Mouse (Mus musculus) left cerebral cortex, postnatal 4 days (tissue): ENCODE results near the gene Paqr5. TPM values are rescaled to one million over a fixed set of nuclear protein-coding genes. Genes with fewer than 3 reads are reported as not detected.

Experiments used
- DNase-seq: peaks from one replicate; pipeline ENCODE4 v3.0.0-alpha.2; 2022
- intact Hi-C: fragments of 180-260 bp; cut with DNase I; formaldehyde crosslinking; loops from one replicate; pipeline ENCODE4 v1.15.1; 2025
- total RNA-seq, 2 experiments: library from RNA; stranded (reverse); gene quantifications; 2 replicates each; pipeline ENCODE4 v1.2.3; 2021

Gene Paqr5
- total RNA-seq, 2 experiments from 2014 or later, result 0.22 to 0.32 TPM

DNA sequence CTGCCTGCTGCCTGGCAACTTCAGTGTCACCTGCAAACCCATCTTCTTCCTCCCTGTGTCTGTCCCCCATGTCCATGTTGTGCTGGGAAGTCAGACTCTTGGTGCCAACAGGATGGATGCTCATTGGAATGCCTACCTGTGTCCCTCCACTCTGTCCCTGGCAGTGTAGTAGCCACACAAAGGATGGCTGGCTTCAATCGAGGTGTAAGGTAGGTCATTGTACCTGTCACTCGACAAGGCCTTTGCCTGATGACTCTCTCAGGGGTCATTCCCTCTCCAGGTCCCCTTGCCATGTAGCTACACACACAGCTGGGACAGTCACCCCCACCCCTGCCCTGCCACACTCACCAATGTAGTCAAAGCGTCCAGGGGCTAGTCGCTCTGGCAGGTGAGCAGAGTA, 65.5 kb downstream of the Paqr5 start:
- intact Hi-C loops, result no loop called here
- DNase-seq, result no peak

DNA sequence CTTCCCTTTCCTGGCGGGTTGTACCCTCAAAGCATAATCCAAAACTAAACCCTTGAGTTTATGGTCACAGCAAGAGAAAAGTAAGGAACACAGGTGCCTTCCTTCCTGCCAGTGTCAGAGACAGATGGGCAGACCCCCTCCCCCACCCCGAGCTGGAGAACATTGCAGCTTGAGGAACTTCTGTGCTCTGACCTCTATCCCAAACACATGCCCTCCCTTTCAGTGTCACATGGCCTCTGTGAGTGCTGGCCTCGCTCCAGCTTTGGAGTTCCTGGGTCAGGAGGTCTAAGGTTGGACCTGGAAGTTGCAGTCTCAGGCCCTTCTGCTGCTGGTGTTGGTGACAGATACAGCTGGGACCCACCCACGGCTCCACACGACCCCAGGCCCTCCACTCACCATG, 65.9 kb downstream of the Paqr5 start:
- no peak for DNase-seq
- intact Hi-C loops, result no loop called here

DNA sequence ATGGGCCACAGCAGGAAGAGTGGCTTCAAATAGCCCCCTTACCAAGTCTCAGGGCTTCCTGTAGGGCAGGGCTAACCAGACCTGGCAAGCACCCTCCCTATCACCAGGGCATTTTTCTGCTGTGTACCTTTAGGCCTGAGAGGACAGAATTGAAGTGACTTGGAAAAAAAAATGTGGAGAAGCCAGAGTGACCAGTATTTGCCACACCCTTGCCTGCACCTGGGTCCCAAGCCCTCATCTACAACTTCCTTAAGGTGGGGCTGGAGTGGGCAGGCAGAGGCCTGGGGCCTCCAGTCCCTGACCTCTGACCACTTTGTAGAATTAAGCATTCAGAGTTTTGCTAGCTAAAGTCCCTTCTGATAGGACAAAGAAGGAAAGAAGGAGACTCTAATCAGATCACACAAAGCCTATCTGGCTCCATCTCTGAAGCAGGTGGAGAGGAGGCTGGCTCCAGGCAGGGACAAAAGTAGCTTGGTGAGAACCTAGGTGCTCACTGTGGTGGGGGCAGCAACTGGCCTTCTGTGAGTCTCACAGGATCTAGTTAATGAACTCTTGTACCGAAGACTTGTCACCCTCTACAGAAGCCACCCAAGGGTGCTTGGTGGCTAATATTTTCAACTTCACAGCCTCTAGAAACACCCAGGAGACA, 66.6 kb downstream of the Paqr5 start:
- intact Hi-C loops, result no loop called here
- DNase-seq, result no peak

DNA sequence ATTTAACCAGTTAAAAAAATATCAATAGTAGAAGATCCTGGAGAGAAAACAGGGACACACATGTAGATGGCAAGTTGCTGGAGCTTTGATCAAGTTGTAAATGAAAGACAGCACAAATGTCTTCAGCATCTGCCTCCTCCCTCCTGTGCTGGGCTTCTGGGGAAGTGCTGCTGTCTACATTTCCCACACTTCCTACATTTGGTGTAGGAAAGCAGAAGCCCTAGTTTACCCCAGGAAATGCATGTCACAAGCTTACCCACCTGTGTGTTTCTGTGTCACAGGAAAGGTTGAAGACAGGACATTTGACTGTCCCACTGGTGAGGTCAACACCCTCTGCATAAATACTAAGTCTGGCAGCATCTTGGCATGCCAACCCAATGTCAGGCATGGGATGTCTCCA, 71.9 kb downstream of the Paqr5 start:
- intact Hi-C loops, result no loop called here
- no peak for DNase-seq

DNA sequence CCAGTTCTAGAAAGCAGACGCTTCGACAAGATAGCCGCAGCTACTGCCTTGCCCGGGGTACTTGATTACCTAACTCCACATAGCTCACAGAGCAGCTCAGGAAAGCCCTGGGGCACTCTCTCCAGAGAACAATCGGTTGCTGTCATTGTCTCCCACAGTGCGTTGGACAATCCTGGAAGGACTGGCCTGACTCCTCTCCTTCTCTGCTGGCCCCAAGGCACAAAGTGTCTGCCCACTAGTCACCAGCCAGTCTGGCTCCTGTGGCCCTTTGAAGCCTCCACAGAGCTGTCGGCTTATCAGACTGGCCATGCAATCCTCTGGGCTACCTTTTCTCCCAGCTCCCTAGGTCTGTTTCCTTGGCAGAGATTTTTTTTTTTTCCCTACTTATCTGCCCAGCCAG, 74.4 kb downstream of the Paqr5 start:
- no peak for DNase-seq
- intact Hi-C loops, result no loop called here

DNA sequence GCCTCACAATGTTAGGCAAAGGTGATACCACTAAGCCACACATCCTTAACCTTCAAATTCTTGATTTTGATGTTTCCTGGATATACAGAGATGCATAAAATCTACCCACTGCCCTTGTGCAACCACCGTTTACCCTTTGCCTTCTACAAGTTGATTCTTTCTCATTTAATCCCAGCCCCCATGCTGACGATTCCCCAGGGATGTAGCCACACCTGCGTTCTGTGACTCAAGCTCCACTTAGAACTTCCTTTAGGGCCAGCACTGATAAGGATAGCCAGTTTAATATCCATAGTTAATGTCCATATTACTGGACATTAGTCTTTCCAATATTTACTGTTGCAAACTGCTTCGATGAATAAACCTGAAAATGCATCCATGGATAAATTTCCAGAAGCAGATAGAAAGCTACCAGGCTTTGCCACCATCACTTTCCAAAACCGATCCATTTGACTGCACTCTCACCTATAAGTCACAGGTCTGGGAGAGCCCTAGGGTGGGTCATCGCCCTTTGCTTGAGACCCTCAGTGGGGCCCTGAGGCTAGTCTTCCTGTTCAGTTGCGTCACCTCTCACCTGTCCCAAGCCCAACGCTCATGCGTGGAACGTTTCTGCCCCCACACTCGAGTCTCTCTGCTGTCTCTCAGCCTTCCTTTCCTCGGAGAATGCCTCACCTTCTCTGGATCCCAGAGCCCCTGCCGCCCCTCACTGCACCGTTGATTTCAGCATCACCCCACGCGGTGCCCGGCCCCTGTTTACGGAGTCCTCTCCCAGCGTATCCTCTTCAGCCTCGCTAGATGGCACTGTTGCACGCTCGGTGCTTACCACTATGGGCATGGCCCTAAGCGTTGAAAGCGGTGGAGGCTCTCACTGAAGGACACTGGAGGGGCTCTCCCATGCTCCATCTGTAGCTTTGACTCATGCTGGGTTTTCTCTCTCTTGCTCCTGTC, 79.0 kb downstream of the Paqr5 start:
- intact Hi-C loops, result loop anchor here (5.0 kb wide), 1 partner anchor 295 kb away; no protein-coding TSS in a partner anchor
- DNase-seq, result peak; percentile 82

DNA sequence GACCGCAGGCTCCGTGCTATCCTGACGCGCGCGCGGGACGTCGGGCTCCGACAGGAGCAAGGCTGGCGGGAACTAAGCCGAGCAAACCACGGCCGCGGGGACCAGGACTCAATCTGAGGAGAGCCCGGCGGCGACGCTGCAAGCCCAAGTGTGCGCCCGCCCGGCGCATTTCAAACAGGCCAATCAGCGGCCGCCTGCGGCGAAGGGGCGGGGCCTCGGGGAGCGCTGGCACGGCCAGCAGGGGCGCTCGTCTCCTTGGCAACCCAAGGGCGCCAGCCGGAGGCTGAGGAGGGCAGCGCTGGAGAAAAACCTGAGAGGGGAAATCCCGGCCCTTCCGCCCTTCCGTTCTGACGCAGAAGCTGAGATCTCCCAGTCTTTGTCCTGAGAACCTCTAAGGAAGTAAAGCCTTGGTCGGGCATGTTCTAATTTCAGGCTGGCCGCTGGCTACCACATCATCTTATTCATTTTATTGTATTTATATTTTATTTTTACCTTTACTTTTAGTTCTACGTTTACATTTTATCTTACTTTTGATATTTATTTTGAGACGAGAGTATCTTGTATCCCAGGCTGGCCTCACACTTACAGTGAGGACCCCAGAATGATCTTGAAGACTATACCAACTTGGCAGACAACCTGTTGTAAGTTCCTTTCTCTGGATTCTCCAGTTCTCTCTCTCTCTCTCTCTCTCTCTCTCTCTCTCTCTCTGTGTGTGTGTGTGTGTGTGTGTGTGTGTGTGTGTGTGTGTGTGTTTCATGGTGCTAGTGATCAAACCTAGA, 79.8 kb downstream of the Paqr5 start, which contains the start of gene Kif23:
Gene Kif23, minus strand, starts transcription at position 152 of the 779 bp plus-strand sequence.
- peak; percentile 99 for DNase-seq
- intact Hi-C loops, result loop anchor here (5.0 kb wide), 1 partner anchor 295 kb away; no protein-coding TSS in a partner anchor

DNA sequence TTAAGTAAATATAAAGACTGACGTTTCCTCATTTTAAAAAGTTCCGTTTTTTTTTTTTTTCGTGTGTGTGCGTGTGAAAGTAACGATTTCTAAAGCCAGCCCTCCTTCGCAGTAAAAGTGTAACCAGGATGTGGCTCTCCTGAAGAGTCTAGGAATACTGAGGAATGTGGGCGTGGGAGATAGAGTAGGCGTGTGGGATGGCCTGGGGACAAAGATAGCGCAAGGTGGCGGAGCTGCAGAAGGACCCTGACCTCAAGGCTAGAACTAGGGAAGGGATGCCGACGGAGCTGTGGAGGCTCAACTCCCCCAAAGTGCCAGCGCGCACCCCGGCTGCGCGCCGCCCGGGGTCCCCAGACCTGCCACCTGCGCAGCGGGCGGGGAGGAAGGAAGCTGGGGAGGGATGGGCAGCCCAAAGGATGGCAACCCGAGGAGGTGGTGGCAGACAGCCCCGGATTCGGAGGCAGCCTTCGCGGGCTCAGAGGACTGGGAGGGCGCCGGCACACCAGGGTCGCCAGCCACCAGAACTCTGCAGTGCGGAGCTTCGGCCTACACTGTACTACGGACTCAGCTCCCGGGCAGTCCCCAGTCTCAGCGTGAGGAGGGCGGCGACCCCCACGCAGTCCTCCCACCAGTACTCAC, 80.6 kb downstream of the Paqr5 start:
- DNase-seq, result no peak
- intact Hi-C loops, result loop anchor here (5.0 kb wide), 1 partner anchor 296 kb away; no protein-coding TSS in a partner anchor

DNA sequence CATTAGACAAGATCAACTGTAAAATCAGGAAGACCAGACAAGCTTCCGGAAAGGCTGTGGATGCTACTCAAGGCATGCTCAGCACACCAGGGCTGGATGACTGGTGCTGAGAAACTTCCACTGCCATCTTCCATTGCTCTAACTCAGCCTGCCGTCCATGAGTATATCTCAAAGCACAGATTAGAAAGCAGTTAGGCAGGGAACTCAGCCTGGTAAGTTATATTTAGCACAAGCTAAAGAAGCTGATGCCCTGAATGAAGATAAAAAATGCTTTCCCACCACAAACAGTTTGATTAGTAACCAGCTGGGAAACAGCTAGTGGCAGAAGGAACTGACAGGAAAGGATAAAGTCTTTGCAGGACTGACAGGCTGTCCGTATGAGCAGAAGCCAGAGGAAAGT, 85.6 kb downstream of the Paqr5 start:
- intact Hi-C loops, result no loop called here
- no peak for DNase-seq

DNA sequence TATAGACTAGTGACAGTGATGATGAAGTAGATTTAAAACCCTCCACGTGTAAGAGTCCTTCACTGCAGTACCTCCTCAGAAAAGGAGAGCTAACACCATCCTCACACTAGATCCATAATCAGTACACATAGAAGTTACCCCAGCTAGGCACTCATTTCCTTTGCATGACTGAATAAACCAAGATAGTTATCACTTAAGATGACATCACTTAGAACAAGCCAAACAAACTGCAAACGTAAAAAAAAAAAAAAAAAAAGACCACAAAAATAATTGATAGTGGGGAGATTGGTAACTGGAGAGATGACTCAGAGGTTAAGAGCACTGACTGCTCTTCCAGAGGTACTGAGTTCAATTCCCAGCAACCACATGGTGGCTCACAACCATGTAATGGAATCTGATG, 93.3 kb downstream of the Paqr5 start:
- no peak for DNase-seq
- intact Hi-C loops, result no loop called here

DNA sequence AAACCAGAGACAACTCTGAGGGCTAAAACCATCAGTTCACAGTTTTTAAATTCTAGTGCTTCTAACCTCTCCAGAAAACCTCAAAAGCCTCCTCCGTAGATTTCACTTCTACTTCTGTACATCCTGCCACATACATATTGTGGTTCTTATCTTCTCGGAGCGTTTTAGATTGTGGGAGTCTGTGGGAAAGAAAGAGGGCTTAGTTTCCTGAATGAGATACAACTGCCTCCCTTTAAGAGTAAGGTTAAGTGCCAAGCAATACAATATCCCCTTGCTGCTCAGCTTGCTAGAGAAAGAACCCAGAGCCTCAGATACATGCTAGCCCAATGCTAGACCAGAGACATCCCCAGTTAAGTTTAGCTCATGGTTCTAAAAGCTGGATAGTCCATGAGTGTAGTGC, 94.6 kb downstream of the Paqr5 start:
- DNase-seq, result no peak
- intact Hi-C loops, result no loop called here

DNA sequence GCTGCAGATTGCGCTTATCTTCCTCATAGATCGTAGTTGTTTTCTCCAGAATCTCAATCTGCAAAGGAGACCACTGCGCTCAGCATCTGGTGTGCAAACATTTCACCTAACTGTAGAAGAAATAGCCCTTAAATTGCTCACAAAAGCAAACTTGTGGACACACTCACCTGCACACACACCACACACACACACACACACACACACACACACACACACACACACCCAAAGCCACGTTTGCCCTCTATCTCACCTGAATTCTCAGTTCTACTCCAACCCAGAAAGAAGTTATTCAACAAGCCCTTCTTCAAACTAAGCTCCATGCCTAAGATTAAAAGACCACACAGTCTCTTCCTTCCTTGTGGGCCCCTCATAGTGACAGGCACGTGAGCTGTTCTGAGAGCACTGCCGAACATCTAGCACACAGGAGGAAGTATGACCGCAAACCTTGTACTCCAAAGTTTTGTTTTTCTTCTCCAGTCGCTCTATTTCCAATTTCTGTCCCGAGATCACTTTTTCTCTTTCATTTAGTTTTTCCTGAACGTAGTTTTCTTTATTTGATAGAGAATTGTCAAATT, 101.5 kb downstream of the Paqr5 start:
- intact Hi-C loops, result no loop called here
- no peak for DNase-seq

DNA sequence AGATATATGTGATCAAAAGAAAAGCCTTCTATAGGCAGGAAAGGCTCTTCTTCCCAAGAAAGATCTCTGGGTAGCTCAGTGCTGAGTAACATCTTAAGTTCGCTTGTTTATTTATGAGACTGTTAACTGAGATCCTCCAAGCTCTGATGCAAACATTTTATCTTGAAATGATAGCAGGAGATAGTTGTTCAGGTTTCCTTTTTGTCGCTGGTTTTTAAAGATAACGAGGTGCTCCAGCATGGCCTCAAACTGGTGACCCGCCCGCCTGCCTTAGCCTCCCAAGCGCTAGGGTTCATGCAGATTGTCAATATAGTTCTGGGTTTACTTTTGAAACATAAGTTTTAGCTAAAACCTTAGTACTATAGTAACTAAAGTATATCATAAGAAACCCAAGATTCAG, 106.3 kb downstream of the Paqr5 start:
- intact Hi-C loops, result no loop called here
- DNase-seq, result no peak

DNA sequence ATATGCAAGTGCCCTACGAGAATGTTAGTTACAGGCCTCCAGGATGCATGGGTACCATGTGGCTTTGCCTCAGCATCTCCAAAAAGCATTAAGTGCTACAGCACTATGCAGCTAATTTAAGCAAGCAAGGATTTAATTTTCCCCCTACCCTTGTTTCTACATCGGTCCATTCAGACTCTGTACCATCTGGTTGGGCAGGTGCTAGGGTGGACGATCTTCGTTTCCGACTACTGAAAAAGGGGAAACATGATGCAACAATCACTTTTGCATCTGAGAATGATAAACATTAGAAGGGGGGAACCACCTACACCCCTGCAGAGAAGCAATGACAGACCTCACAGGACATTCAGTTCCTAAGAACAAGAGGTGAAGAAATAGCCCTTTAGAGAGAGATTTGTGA, 107.2 kb downstream of the Paqr5 start:
- DNase-seq, result no peak
- intact Hi-C loops, result no loop called here

DNA sequence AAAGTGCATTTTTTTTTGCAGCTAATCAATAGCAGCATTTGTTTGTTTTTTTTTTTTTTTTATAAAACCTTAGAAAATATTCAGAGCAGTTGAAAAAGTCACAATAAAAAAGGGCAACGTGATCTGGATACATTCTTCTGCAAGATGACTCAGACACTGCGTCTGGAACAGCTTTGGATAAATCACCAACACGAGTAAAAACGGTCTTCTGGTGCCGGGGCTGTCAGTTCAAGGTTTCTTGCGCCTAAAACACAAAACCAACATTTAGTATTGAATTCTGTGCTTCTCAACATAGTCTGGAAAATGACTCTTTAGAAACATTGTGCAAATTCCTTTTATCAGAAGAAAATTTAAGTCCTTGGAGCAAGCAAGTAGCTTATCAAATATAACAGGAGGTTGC, 109.2 kb downstream of the Paqr5 start:
- intact Hi-C loops, result no loop called here
- DNase-seq, result no peak

DNA sequence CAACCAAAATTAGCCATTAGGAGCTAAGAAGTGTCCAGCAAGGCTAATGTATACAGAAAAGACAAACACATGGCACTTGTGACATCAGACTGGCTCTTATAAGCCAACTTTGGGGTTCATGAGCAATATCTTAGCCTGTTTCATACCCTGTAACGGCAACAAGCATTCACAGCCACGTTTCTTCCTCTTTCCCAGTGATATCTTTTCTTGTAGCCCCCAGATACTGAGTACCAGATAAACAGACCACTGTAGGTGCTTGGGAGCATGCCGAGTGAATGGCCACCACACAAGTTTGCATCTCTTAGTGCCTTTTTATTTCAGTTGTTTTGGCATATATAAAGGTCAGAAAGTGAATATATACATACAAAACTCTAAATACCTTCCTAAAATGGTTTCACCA, 109.7 kb downstream of the Paqr5 start:
- no peak for DNase-seq
- intact Hi-C loops, result no loop called here

DNA sequence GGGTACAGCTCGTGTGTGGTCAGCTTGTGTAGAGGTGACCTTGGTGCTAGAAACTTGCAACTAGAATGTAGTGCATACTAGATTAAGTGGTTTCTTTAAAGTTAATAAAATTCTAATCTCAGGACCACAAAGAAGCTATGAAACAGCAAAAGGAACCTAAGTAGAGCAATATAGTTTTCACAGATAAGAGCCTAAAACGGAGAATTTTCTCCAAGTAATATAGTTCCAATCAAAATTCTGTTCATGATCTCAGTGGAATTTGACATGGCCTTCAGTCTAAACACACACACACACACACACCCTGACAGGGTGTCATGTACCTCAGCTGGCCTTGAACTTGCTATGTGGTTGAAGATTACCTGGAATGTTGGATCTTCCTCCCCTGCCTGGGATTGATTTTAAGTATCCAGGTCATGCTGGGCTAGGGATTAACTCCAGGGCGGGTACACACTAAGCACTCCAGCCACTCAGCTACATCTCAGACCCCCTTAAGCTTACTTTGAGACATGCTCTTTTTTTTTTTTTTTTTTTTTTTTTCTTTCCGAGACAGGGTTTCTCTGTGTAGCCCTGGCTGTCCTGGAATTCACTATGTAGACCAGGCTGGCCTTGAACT, 111.2 kb downstream of the Paqr5 start:
- no peak for DNase-seq
- intact Hi-C loops, result no loop called here

DNA sequence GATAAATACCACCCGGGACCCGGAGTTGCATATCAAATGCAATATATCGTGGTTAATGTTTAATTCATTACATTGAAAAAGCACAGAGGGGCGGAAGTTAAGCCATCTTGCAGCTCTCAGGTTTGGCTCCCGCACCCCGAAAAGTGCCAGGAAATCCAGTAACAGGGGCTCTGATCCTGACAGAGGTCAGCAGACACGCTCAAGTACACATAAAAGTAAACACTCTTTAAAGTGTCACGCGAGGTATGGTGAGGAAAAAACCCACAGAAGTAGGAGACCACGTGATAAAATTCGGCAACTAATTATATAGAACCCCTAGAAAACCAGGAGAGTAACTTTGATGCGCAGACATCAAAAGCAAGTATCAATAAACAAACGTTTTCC, 111.7 kb downstream of the Paqr5 start:
- intact Hi-C loops, result no loop called here

DNA sequence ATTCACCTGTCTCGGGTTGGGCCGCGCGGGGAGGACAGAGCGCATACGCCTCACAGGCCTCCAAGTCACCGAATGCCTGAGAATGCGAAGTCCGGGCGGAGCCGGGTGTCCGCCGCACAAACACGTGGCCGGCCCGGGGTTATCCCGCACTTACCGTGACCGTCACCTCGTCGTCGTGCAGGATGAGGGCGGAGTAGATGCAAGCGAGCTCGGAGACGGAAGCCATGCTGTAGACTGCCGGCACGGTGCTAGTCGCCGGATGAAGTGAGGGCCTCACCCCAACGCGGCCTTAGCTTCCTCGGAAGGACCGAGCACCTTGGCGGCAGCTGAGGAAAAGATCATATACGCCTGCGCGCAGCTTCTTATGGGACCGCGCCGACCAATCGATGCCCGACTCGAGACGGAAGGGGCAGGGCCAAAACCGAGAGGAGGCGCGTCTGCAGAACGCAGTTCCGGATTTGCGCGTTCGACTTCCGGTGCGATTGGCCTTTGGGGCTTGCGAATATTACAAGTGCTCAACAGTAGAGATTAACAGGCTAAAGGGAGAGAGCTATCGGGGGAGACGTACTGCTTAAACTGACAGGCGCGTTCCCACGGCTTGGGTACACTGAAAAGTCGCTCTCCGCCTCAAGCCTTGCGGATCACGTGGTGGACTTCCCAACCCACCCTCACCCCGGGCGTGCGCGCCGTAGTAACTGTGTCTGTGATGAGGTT, 112.3 kb downstream of the Paqr5 start, which contains the start of gene Rplp1:
Gene Rplp1, minus strand, starts transcription at position 340 of the 714 bp plus-strand sequence.
- peak; percentile 97 for DNase-seq
- intact Hi-C loops, result no loop called here

More for the DNA sequence above, 111.7 kb downstream of the Paqr5 start:
- DNase-seq, result no peak
